Mouse (Mus musculus): Measurements from ENCODE around the gene Gm20695. TPM values are rescaled to one million over a fixed set of nuclear protein-coding genes. Genes with fewer than 3 reads are reported as not detected.

The Gm20695 gene
- polyA plus RNA-seq (2012; rRNA removed; ENCODE audit: low replicate concordance): 0.24 TPM in 1 of 2 replicates, not detected in the other

GRCm38 (mm10) chr16:3884201-3885064 is at the start of gene Gm20695, which contains the start of gene Zfp597:
Gene Gm20695 (plus strand): TSS chr16:3884648.
Gene Zfp597 (minus strand): TSS chr16:3884561.

DNA sequence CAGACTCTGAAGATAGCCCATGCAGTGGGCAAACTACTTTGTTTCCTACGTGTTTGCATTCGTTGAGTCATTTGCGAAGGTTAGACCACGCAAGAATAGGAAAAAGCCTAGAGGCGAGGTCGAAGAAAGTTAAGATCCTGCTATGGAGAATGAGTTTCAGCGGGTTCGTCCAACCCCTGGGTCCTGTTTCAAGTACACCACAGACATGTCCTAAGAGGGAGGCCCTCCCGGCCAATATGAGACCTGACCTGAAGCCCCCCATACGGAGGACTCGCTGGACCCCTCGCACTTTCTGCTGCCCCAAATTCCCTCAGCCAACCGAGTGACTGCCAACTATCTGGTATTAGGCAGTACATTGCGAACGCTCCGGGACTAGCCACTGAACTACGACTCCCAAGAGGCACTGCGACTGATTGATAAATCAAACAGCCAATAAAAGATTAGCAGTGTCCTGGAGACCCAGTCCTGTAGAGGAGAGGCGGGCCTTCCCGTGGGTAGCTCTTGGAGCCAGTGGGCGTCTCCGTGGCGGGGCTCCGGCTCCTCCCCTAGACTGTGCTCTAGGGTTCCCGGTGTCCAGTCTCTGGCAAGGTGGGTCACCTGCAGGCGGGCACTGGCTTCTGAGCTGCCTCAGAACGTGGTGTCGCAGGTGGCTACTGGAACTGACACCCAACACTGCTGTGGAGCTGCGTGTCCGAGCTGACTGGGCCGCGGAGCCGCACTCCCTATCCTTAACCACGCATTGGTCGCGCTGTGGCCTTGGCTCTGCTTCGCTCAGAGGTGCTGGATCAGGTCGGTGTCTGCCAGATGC is 37.5 kb upstream of the Gm20695 start, which contains the start of gene Zfp174:
TSS of gene Zfp174 (plus strand) at position 558 of the 808 bp plus-strand sequence.

DNA sequence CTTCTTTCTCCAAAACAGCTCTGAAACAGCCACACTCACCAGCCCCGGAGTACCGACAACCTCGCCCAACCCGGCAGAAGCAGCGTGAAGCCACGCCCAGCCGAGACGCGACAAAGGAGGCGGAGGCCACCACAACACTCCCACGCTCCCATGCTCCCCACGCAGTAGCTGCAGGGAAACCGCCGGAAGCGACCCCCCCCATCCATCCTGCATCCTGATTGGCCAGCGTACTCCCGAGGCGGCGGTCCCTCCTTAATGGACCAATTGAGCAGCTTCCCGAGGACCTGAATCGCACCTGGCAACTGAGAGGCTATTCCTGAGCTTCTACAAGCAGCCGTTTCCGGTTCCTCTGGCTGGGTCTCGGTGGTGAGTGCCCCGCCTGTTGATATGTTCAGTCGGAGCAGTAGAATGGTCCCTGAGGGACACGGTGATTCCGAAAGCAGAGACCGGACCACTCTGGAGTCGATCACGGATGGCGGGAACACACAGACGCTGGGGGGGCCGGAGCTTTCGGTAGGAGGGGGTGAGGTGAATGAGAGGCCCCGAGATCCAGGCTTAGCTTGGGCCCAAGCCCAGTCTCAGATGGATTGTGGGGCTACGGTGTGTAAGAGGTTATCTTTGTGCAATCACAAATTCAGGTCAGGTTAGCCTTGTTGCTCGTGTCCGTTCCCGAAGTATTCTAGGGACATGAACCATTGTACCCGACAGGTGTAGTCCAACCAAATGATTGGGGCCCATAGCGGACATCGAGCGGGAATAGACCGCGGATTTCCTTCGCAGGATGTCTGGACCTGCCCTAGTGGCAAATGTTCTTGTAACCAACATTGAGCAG is 12.0 kb upstream of the Gm20695 start, which contains the start of gene Naa60:
TSS of gene Naa60 (plus strand) at position 160 of the 832 bp plus-strand sequence.

GRCm38 (mm10) chr16:3908537-3909111 is 24.2 kb downstream of the Gm20695 start, which contains the start of the genes 1700037C18Rik and Cluap1:
Gene 1700037C18Rik (minus strand): TSS chr16:3908689.
Gene Cluap1 (plus strand): TSS chr16:3908801.

Other genes starting within 250 kb of the Gm20695 start
- 0.48 and 0.62 TPM in 2 replicates for gene Mefv, start 166.6 kb upstream of the Gm20695 start, polyA plus RNA-seq (2012; rRNA removed; ENCODE audit: low replicate concordance)
- gene Zfp263, start 140.6 kb upstream of the Gm20695 start, polyA plus RNA-seq (2012; rRNA removed; ENCODE audit: low replicate concordance): 8.3 and 10.4 TPM in 2 replicates
- not detected in 2 replicates for gene Olfr15, start 53.8 kb upstream of the Gm20695 start, polyA plus RNA-seq (2012; rRNA removed; ENCODE audit: low replicate concordance)
- gene Zfp174, start 37.4 kb upstream of the Gm20695 start, polyA plus RNA-seq (2012; rRNA removed; ENCODE audit: low replicate concordance): 1.0 and 2.4 TPM in 2 replicates
- gene Naa60, start 12.3 kb upstream of the Gm20695 start, polyA plus RNA-seq (2012; rRNA removed; ENCODE audit: low replicate concordance): 80.8 and 96.2 TPM in 2 replicates
- gene Zfp597, start 87 bp upstream of the Gm20695 start, polyA plus RNA-seq (2012; rRNA removed; ENCODE audit: low replicate concordance): 2.9 and 3.6 TPM in 2 replicates
- gene 1700037C18Rik, start 24.0 kb downstream of the Gm20695 start, polyA plus RNA-seq (2012; rRNA removed; ENCODE audit: low replicate concordance): 4.1 and 12.7 TPM in 2 replicates
- 5.3 and 7.0 TPM in 2 replicates for gene Cluap1, start 24.2 kb downstream of the Gm20695 start, polyA plus RNA-seq (2012; rRNA removed; ENCODE audit: low replicate concordance)
- gene Nlrc3, start 92.0 kb downstream of the Gm20695 start, polyA plus RNA-seq (2012; rRNA removed; ENCODE audit: low replicate concordance): 32.0 and 48.2 TPM in 2 replicates
- 21.4 and 22.2 TPM in 2 replicates for gene Slx4, start 119.1 kb downstream of the Gm20695 start, polyA plus RNA-seq (2012; rRNA removed; ENCODE audit: low replicate concordance)
- gene Dnase1, start 152.3 kb downstream of the Gm20695 start, polyA plus RNA-seq (2012; rRNA removed; ENCODE audit: low replicate concordance): 0.17 TPM in 1 of 2 replicates, not detected in the other
- gene Trap1, start 193.2 kb downstream of the Gm20695 start, polyA plus RNA-seq (2012; rRNA removed; ENCODE audit: low replicate concordance): 96.3 and 125 TPM in 2 replicates

Data from mammary gland, adult 2 months (tissue).